Mouse (Mus musculus) megakaryocyte, embryonic 14.5 days (primary cell): ENCODE data around the gene Snapc1. TPM values are rescaled to one million over a fixed set of nuclear protein-coding genes. Genes with fewer than 3 reads are reported as not detected.

Experiments
- H3K27me3 ChIP-seq: replicated peaks from 2 replicates; pipeline ENCODE3; 2012; ENCODE audit warnings: inconsistent platforms
- H3K36me3 ChIP-seq: replicated peaks from 2 replicates; pipeline ENCODE3; 2012; ENCODE audit warnings: low read length, inconsistent platforms, mixed read lengths
- H3K4me1 ChIP-seq: 2 replicates; pipeline ENCODE4 v1.6.1; 2012; ENCODE audit warnings: inconsistent platforms
- H3K4me3 ChIP-seq: replicated peaks from 2 replicates; pipeline ENCODE3; 2012; ENCODE audit warnings: moderate library complexity, mild to moderate bottlenecking, inconsistent platforms
- H3K9me3 ChIP-seq: 2 replicates; pipeline ENCODE4 v1.6.1; 2012; ENCODE audit warnings: inconsistent platforms
- FLI1 ChIP-seq: IDR thresholded peaks from 2 replicates; pipeline ENCODE4 v1.6.1; 2012; ENCODE audit warnings: low read length, inconsistent platforms, mixed read lengths
- GATA1 ChIP-seq: IDR thresholded peaks from 3 replicates; pipeline ENCODE4 v1.6.1; 2012; ENCODE audit warnings: mixed read lengths, low read length, inconsistent platforms, borderline replicate concordance
- polyA plus RNA-seq: library from polyadenylated mRNA; stranded (reverse); fragments of >175 nt; gene quantifications from 2 replicates; pipeline ENCODE4 v1.2.3, GENCODE M21; 2012; ENCODE audit warnings: low replicate concordance; ENCODE audit not compliant: insufficient read depth

Snapc1 gene
- polyA plus RNA-seq, 1 experiment, result 5.8 TPM

DNA sequence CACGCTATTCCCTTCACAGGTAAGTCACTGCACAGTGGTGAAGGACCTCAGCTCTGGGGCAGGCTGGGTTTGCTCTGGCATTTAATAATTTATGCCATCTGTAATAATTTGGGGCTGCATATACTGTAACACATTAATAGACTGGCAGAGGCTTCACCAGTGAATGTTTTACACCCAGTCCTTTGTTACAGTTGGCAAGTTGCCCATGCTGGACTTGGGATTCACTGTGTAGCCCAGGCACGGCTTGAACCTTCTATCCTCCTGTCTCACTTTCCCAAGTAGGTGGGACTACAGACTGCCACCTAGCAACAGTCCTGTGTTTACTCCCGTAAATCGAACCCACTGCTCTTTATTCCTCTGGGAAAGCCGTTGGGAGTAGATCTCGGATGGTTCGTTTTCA is 22.0 kb downstream of the Snapc1 start:
- Histone ChIP-seq H3K4me1 (peaks cover 18% of the 10 kb centered on the region), H3K36me3 (peaks cover 71% of the 10 kb centered on the region), H3K9me3 (no peaks in the 10 kb centered on the region), H3K27me3 (no peaks in the 10 kb centered on the region), H3K4me3 (no peak overlapping the region)
- TF ChIP-seq GATA1 (no peak), FLI1 (no peak)

DNA sequence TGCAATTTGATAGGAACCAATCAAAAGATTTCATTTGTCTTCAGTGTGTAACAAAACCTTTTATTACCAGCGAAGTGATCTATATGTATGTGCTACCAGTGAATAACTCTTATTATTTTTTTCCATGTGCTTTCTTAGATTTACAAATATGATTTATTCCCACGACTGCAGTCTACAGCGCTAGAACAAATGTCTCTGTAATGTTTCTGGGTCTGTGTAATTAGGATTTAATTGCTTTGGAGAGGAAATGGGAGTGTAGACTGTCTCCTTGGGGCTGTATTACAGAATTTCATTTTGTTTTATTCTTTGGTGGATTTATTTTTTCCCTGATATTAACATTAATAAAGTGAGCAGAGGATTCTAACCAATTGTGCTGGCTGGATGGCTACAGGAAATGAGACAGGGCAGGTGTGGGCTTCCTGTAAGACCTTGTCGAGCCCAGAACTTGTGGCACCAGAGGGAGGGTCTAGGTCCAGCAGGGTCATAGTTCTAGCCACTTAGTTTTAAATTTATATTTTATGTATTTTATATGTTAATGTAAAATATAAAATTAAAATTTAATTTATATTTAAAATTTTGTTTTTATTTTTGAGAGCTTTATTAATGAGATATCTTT is 24.2 kb downstream of the Snapc1 start:
- Histone ChIP-seq H3K4me3 (no peak overlapping the region), H3K27me3 (peaks cover 1% of the 10 kb centered on the region), H3K9me3 (no peaks in the 10 kb centered on the region), H3K4me1 (peaks cover 18% of the 10 kb centered on the region), H3K36me3 (peaks cover 49% of the 10 kb centered on the region)
- no peak for TF ChIP-seq FLI1
- TF ChIP-seq GATA1, result no peak

DNA sequence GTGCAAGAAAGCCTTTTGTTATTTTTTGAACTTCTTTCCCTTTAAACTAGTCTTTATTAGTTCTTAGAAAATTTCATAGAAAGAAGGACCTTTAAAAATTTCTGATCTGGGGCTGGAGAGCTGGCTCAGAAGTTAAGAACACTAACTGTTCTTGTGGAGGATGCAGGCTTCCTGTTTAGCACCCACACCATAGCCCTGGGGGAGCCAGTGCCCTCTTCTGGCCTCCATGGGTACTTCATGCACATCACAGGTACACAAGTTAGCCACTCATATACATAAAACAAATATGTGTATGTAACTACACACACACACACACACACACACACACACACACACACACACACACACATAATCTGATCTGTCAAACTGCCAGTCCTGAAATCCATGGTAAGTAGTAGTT is 25.3 kb downstream of the Snapc1 start:
- TF ChIP-seq GATA1 (no peak), FLI1 (no peak)

DNA sequence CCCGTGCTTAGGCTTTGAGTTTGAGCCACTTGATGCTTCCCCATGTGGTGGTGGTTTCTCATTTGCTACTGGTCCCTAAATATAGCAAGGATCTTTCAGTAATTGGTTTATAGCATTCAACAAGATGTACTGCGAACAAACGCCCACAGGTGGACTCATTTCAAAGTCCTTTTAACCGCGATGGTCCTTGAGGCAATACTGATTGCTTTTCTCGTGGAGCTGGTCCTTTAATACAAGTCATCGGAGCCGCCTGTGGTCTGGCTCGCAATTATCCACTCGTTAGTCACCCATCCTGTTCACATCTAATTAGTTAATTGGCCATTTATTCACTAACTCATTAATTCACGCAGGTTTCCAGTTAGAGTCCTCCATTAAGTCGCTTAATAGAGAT is 32.6 kb downstream of the Snapc1 start:
- no peak for TF ChIP-seq GATA1
- no peak for TF ChIP-seq FLI1
- no peaks in the 10 kb centered on the region for H3K36me3 ChIP-seq
- H3K27me3 ChIP-seq, result peaks cover 61% of the 10 kb centered on the region
- H3K9me3 ChIP-seq, result peaks cover 13% of the 10 kb centered on the region
- H3K4me3 ChIP-seq, result no peak overlapping the region
- H3K4me1 ChIP-seq, result peaks cover 12% of the 10 kb centered on the region

More for the DNA sequence above, 25.3 kb downstream of the Snapc1 start:
- Histone ChIP-seq H3K4me1 (peaks cover 18% of the 10 kb centered on the region), H3K9me3 (peaks cover 2% of the 10 kb centered on the region; the same call in 1 of the 2 replicates), H3K4me3 (no peak overlapping the region), H3K36me3 (peaks cover 38% of the 10 kb centered on the region), H3K27me3 (peaks cover 7% of the 10 kb centered on the region)

DNA sequence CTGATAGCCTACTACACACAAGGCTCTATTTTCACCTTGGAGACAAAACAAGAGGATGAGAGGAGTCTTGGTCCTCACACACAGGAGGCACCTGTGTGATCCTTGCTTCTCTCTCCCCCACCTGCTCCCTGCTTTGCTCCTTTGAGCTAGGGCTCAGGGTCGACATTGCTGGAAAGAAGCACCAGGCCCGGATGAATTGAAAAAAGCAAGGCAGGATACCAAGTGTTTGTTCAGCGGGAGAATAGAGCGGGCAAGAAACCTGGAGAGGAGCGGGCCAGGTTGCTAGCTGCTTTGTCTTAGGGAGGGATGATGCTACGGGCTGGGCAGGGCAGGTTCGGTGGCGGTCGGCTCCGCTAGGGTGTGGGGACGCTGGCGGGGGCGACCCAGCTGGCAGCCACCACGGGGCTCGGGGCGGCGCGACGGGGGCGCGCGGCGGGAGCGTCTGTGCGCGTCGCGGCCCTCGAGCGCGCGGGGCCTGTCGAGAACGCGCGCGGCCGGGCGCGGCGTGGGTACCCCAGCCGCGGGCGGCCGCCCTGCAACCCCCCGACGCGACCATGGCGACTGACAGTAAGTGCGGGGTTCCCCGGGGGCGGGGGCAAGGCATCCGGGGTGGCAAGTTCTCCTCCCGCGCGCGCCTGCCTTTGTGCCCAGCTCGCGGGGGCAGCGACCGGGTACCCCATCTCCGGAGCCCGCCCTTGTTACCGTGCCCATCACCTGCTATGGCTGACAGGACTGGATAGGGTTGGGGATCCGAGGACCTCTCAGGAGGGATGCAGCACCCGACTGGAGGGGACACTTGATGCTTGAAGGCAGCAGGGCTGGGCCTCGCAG is 33.2 kb downstream of the Snapc1 start, which contains the start of gene Syt16:
Gene Syt16 (plus strand): TSS at position 365 of the 831 bp plus-strand sequence.
- Histone ChIP-seq H3K9me3 (peaks cover 13% of the 10 kb centered on the region), H3K27me3 (peaks cover 61% of the 10 kb centered on the region), H3K36me3 (no peaks in the 10 kb centered on the region), H3K4me1 (peaks cover 12% of the 10 kb centered on the region), H3K4me3 (peak within 1 kb of the TSS; percentile 89)
- no peak for TF ChIP-seq FLI1
- no peak for TF ChIP-seq GATA1

DNA sequence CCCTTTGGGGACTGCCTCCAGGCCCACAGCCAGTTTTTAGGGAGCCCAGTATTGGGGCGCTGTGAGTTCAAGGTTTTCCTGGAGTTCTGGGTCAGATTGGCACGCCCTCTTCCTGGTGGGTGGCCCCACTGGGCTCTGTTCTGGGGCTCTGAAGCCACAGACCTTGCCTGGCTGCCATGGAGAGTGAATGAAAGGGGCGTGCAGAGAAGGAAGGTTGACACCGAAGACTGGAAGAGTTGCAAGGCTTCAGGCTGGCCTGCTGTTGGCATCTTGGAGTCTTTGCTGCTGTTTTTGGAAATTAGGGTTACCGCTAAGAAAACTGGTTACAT is 33.8 kb downstream of the Snapc1 start:
- no peaks in the 10 kb centered on the region for H3K36me3 ChIP-seq
- peaks cover 61% of the 10 kb centered on the region for H3K27me3 ChIP-seq
- H3K9me3 ChIP-seq, result peaks cover 13% of the 10 kb centered on the region
- peaks cover 12% of the 10 kb centered on the region for H3K4me1 ChIP-seq
- TF ChIP-seq FLI1 (no peak), GATA1 (no peak)
- peak overlapping the region; percentile 89 for H3K4me3 ChIP-seq

DNA sequence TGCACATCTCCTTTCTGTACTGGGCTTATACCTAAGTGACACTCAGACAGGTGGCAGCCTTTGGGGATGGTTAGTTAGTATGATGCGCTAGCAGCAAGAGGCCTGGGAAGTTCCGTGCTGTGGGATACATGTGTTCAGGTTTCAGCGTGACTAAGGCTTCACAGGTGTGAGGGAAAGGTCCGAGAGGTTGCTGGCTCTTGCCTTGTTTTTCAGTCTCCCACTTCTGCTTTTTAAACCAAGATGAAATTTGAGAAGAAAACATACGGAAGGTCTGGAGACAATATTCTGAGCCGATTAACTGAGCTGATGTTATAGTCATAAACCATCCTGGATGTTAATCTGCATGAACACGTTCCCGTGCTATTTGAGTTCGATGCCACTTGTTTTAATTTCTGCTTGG is 38.2 kb downstream of the Snapc1 start:
- Histone ChIP-seq H3K36me3 (no peaks in the 10 kb centered on the region), H3K27me3 (peaks cover 38% of the 10 kb centered on the region), H3K9me3 (peaks cover 4% of the 10 kb centered on the region), H3K4me1 (peaks cover 9% of the 10 kb centered on the region), H3K4me3 (no peak overlapping the region)
- TF ChIP-seq GATA1 (no peak), FLI1 (no peak)

DNA sequence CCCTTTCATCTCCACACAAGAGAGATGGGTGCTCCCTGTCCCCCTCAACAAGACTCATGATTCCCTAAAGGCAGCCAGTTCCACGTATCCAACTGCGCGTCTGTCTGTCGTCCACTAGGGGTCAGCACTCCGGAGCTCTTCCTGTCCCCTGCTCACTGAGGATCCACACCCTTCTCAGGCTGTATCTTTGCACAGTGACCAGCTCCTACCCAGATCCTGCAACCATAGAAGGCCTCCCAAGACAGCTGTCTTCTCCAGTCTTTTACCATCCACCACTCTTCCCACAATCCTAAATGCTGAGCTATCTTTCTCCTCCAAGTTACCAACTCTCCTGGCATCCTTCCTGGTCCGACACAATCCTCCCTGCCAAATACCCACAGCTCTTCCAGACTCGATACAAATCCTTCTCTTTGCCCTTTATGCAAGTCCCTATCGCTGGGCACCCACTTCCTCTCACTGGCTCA is 45.2 kb downstream of the Snapc1 start:
- peaks cover 17% of the 10 kb centered on the region for H3K4me1 ChIP-seq
- peaks cover 21% of the 10 kb centered on the region for H3K27me3 ChIP-seq
- no peaks in the 10 kb centered on the region for H3K36me3 ChIP-seq
- peaks cover 4% of the 10 kb centered on the region for H3K9me3 ChIP-seq
- no peak for TF ChIP-seq GATA1
- no peak for TF ChIP-seq FLI1
- H3K4me3 ChIP-seq, result no peak overlapping the region

DNA sequence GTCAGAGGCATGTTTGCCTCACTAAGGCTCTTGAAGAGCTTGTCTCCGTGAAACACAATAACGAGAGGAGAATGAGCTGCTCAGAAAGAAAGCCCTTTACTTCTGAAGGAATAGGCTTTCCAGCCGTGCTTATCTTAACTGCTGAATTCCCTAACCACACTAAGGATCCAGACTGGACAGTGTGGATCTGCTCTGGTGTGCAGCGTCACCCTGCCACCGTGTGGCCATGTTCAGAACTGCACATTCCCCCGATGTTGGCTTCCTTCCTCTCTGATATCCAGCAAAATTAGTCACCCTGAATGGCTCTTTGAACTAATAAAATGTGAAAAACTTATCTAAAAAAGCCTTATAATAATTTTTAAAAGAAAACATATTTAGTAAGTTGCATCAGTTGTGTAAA is 49.5 kb downstream of the Snapc1 start:
- H3K27me3 ChIP-seq, result peaks cover 21% of the 10 kb centered on the region
- H3K36me3 ChIP-seq, result no peaks in the 10 kb centered on the region
- H3K4me3 ChIP-seq, result no peak overlapping the region
- no peak for TF ChIP-seq GATA1
- H3K9me3 ChIP-seq, result no peaks in the 10 kb centered on the region
- peaks cover 21% of the 10 kb centered on the region for H3K4me1 ChIP-seq

DNA sequence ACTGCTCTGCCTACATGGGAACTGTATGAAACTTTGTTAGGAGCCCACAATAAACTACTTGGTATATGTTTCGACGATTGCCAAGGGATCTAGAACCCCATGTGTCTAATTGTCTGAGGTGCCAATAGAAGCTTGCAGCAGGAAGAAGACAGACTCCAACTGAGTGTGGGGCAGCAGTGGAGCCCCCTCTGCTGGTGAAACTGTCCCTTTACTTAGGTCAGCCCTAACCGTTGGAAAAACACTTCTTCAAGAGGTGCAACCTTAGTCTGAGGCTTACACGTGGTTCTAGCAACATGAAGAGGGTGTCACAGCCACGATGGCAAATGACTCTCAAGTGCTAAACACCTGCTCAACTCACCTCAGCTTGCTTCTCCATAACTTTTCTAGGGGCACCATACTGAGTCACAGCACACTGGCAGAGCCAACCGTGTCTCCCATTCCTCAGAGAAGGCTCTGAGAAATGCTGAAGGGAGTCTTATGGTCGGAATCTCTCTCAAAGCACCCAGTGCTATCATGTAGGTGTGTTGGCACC is 50.5 kb downstream of the Snapc1 start:
- Histone ChIP-seq H3K4me1 (peaks cover 12% of the 10 kb centered on the region), H3K9me3 (no peaks in the 10 kb centered on the region), H3K36me3 (no peaks in the 10 kb centered on the region), H3K27me3 (peaks cover 19% of the 10 kb centered on the region), H3K4me3 (no peak overlapping the region)
- TF ChIP-seq GATA1, result no peak
- TF ChIP-seq FLI1, result no peak
